Mouse (Mus musculus): ENCODE results near the gene Scnn1g.

GRCm38 (mm10) chr7:121705051-121705450 is 29.2 kb upstream of the Scnn1g start:
- TF ChIP-seq CEBPB (IDR thresholded peaks at IDR 0.05; ENCODE audit: insufficient read depth, poor library complexity, severe bottlenecking) (no peak), POLR2A (IDR thresholded peaks at IDR 0.05; ENCODE audit: insufficient read length, low read depth) (no peak)
